Mouse (Mus musculus) lung, embryonic 16.5 days (tissue): Measurements from ENCODE around the gene Celsr1. TPM values are rescaled to one million over a fixed set of nuclear protein-coding genes. Genes with fewer than 3 reads are reported as not detected.

Source experiments
- ATAC-seq: fragments of 200-750 bp; cut with Nextera tagmentation; 2 replicates; pipeline ENCODE4 v1.8.0; 2017; ENCODE audit warnings: low read depth, mild to moderate bottlenecking, moderate library complexity
- H3K27ac ChIP-seq: fragments of 300-500 bp; sonication (generic); 2 replicates; pipeline ENCODE4 v1.5.1; 2014; ENCODE audit warnings: mild to moderate bottlenecking, control low read depth, low read length
- H3K27me3 ChIP-seq: fragments of 300-500 bp; sonication (generic); 2 replicates; pipeline ENCODE4 v1.6.1; 2014; ENCODE audit warnings: low read depth, low read length, mixed read lengths; ENCODE audit not compliant: control insufficient read depth, insufficient read depth
- H3K36me3 ChIP-seq: fragments of 300-500 bp; sonication (generic); 2 replicates; pipeline ENCODE4 v1.6.1; 2014; ENCODE audit warnings: low read length; ENCODE audit not compliant: control insufficient read depth, insufficient read depth
- H3K4me1 ChIP-seq: fragments of 300-500 bp; sonication (generic); replicated peaks from 2 replicates; pipeline ENCODE4 v1.6.1; 2014; ENCODE audit warnings: low read length, mixed read lengths; ENCODE audit not compliant: control insufficient read depth, insufficient read depth
- H3K4me2 ChIP-seq: fragments of 300-500 bp; sonication (generic); 2 replicates; pipeline ENCODE4 v1.6.1; 2014; ENCODE audit warnings: low read depth, low read length, control low read depth
- H3K4me3 ChIP-seq: fragments of 300-500 bp; sonication (generic); 2 replicates; pipeline ENCODE4 v1.5.1; 2014; ENCODE audit warnings: mild to moderate bottlenecking, low read length, control low read depth
- H3K9ac ChIP-seq: fragments of 300-500 bp; sonication (generic); 2 replicates; pipeline ENCODE4 v1.6.1; 2014; ENCODE audit warnings: low read length, control low read depth
- H3K9me3 ChIP-seq: fragments of 300-500 bp; sonication (generic); 2 replicates; pipeline ENCODE4 v1.6.1; 2016; ENCODE audit warnings: low read length; ENCODE audit not compliant: control insufficient read depth
- WGBS: fragments of 180-500 bp; shearing (Covaris S2); extraction: QIAGEN DNeasy Blood & Tissue Kit; methylation state at CpG from one replicate; pipeline ENCODE4 v1.1.7; 2014; 5-methylcytosine and 5-hydroxymethylcytosine counted together
- polyA plus RNA-seq: library from polyadenylated mRNA; unstranded; fragments of >200 nt; fragmentation: Nextera tagmentation; extraction: Ambion mirVana; gene quantifications from 2 replicates; pipeline ENCODE4 v1.2.1, GENCODE M21; 2015

The Celsr1 gene
- polyA plus RNA-seq, 1 experiment from 2014 or later: 3.6 TPM

- no peaks in the 10 kb centered on the region for H3K27me3 ChIP-seq
- H3K9me3 ChIP-seq: no peaks in the 10 kb centered on the region
- H3K36me3 ChIP-seq: peaks cover 41% of the 10 kb centered on the region
- WGBS: 15% methylated on average over 8 of the region's 8 CpGs
- H3K9ac ChIP-seq: no peak overlapping the region
- no peak overlapping the region for H3K27ac ChIP-seq
- H3K4me1 ChIP-seq: no peaks in the 10 kb centered on the region
- H3K4me2 ChIP-seq: no peak overlapping the region
- peak; percentile 41; the same call in 1 of the 2 replicates for ATAC-seq
- H3K4me3 ChIP-seq: no peak overlapping the region
Observed at GRCm38 (mm10) chr15:85896284-85896683, 137.3 kb downstream of the Celsr1 start.

GRCm38 (mm10) chr15:85893871-85894270 is 139.7 kb downstream of the Celsr1 start:
- peaks cover 49% of the 10 kb centered on the region for H3K36me3 ChIP-seq
- no peak for ATAC-seq
- no peaks in the 10 kb centered on the region for H3K27me3 ChIP-seq
- WGBS: 88% methylated on average over 7 of the region's 7 CpGs
- H3K4me1 ChIP-seq: no peaks in the 10 kb centered on the region
- H3K9me3 ChIP-seq: no peaks in the 10 kb centered on the region
- no peak overlapping the region for H3K27ac ChIP-seq
- H3K9ac ChIP-seq: no peak overlapping the region
- no peak overlapping the region for H3K4me2 ChIP-seq
- no peak overlapping the region for H3K4me3 ChIP-seq

- H3K9ac ChIP-seq: no peak overlapping the region
- WGBS: 84% methylated on average over 13 of the region's 13 CpGs
- no peaks in the 10 kb centered on the region for H3K9me3 ChIP-seq
- H3K27me3 ChIP-seq: no peaks in the 10 kb centered on the region
- H3K27ac ChIP-seq: no peak overlapping the region
- H3K4me1 ChIP-seq: no peaks in the 10 kb centered on the region
- no peak overlapping the region for H3K4me3 ChIP-seq
- no peak overlapping the region for H3K4me2 ChIP-seq
- no peak for ATAC-seq
- H3K36me3 ChIP-seq: peaks cover 46% of the 10 kb centered on the region
Observed at GRCm38 (mm10) chr15:85892498-85893118, 141.0 kb downstream of the Celsr1 start.

GRCm38 (mm10) chr15:85891971-85892370 is 141.6 kb downstream of the Celsr1 start:
- no peak overlapping the region for H3K9ac ChIP-seq
- no peak overlapping the region for H3K4me2 ChIP-seq
- WGBS: 77% methylated on average over 10 of the region's 10 CpGs
- no peak overlapping the region for H3K27ac ChIP-seq
- H3K9me3 ChIP-seq: no peaks in the 10 kb centered on the region
- no peak overlapping the region for H3K4me3 ChIP-seq
- no peaks in the 10 kb centered on the region for H3K27me3 ChIP-seq
- no peaks in the 10 kb centered on the region for H3K4me1 ChIP-seq
- no peak for ATAC-seq
- peaks cover 40% of the 10 kb centered on the region for H3K36me3 ChIP-seq

- no peaks in the 10 kb centered on the region for H3K27me3 ChIP-seq
- H3K4me2 ChIP-seq: no peak overlapping the region
- no peak overlapping the region for H3K4me3 ChIP-seq
- no peaks in the 10 kb centered on the region for H3K9me3 ChIP-seq
- H3K9ac ChIP-seq: no peak overlapping the region
- peaks cover 47% of the 10 kb centered on the region for H3K36me3 ChIP-seq
- WGBS: 86% methylated on average over 4 of the region's 4 CpGs
- H3K4me1 ChIP-seq: no peaks in the 10 kb centered on the region
- no peak overlapping the region for H3K27ac ChIP-seq
- ATAC-seq: no peak
Observed at GRCm38 (mm10) chr15:85889235-85889634, 144.3 kb downstream of the Celsr1 start.

- Histone ChIP-seq H3K4me2 (no peak overlapping the region), H3K9me3 (no peaks in the 10 kb centered on the region), H3K9ac (no peak overlapping the region), H3K27me3 (no peaks in the 10 kb centered on the region), H3K4me3 (no peak overlapping the region), H3K4me1 (no peaks in the 10 kb centered on the region), H3K27ac (no peak overlapping the region), H3K36me3 (peaks cover 29% of the 10 kb centered on the region)
- no peak for ATAC-seq
- WGBS: 81% methylated on average over 5 of the region's 5 CpGs
Observed at GRCm38 (mm10) chr15:85885606-85886005, 148.0 kb downstream of the Celsr1 start.

GRCm38 (mm10) chr15:85879498-85879895 is 154.1 kb downstream of the Celsr1 start:
- peak overlapping the region; percentile 90 for H3K27ac ChIP-seq
- no peaks in the 10 kb centered on the region for H3K9me3 ChIP-seq
- 1% methylated on average over 18 of the region's 18 CpGs for WGBS
- no peaks in the 10 kb centered on the region for H3K27me3 ChIP-seq
- peaks cover 13% of the 10 kb centered on the region for H3K4me1 ChIP-seq
- peak; percentile 36 for ATAC-seq
- peaks cover 29% of the 10 kb centered on the region for H3K36me3 ChIP-seq
- peak overlapping the region; percentile 92 for H3K4me2 ChIP-seq
- peak overlapping the region; percentile 88 for H3K4me3 ChIP-seq
- H3K9ac ChIP-seq: peak overlapping the region; percentile 92

GRCm38 (mm10) chr15:85878848-85879497 is 154.6 kb downstream of the Celsr1 start, which contains the start of gene Trmu:
Gene Trmu (plus strand): TSS chr15:85879312.
- peaks cover 13% of the 10 kb centered on the region for H3K4me1 ChIP-seq
- H3K9ac ChIP-seq: peak within 1 kb of the TSS; percentile 92
- peak within 1 kb of the TSS; percentile 90 for H3K27ac ChIP-seq
- H3K4me2 ChIP-seq: peak within 1 kb of the TSS; percentile 92
- H3K36me3 ChIP-seq: peaks cover 31% of the 10 kb centered on the region
- no peaks in the 10 kb centered on the region for H3K9me3 ChIP-seq
- under 1% methylated on average over 48 of the region's 50 CpGs for WGBS
- ATAC-seq: peak; percentile 97
- peak within 1 kb of the TSS; percentile 88 for H3K4me3 ChIP-seq
- H3K27me3 ChIP-seq: no peaks in the 10 kb centered on the region

GRCm38 (mm10) chr15:85877336-85877735 is 156.2 kb downstream of the Celsr1 start:
- Histone ChIP-seq H3K4me3 (no peak overlapping the region), H3K4me1 (peaks cover 13% of the 10 kb centered on the region), H3K36me3 (peaks cover 31% of the 10 kb centered on the region), H3K27ac (no peak overlapping the region), H3K4me2 (no peak overlapping the region), H3K27me3 (no peaks in the 10 kb centered on the region), H3K9me3 (no peaks in the 10 kb centered on the region), H3K9ac (no peak overlapping the region)
- 87% methylated on average over 7 of the region's 7 CpGs for WGBS
- ATAC-seq: no peak
